Comparison of ENCODE assay signal across 24 mouse cellular contexts in genomic region chr7:36309761-36310605, GRCm38 (mm10).
DNase-seq lines count a peak whose midpoint lies in the region; ATAC-seq and TF ChIP-seq lines count a peak whose summit lies in the region.
"Had no signal": no experiment of that assay in that cellular context is flagged by ENCODE, and none has a peak within 500 bp of the region (broad histone marks: within the 10 kb centered on the region; RNA-seq: fewer than 3 reads in every experiment).

No protein-coding gene starts in this region.

- no peak overlapping the region for H3K27ac ChIP-seq in embryonic facial prominence, embryonic 14.5 days (replicated peaks; ENCODE audit: low read depth, low read length)
- H3K27ac ChIP-seq in embryonic facial prominence, embryonic 10.5 days (replicated peaks), result no peak overlapping the region
- 0 out of 2 replicates have a peak overlapping the region, but pooled peaks have one; percentile 4 for H3K27ac ChIP-seq in heart, postnatal 0 days (ENCODE audit: low read depth)
- no peak overlapping the region for H3K27ac ChIP-seq in stomach, postnatal 0 days (replicated peaks)
- no peak overlapping the region for H3K27ac ChIP-seq in neural tube, embryonic 15.5 days (replicated peaks)
- H3K27ac ChIP-seq: embryonic facial prominence, embryonic 13.5 days; forebrain, embryonic 10.5 days; hindbrain, embryonic 10.5 days; limb, embryonic 10.5 days; liver, embryonic 12.5 days; macrophage; midbrain, embryonic 10.5 days had no signal

- H3K4me3 ChIP-seq in embryonic facial prominence, embryonic 14.5 days (ENCODE audit: low read depth, low read length), result no peak overlapping the region
- no peak overlapping the region for H3K4me3 ChIP-seq in embryonic facial prominence, embryonic 10.5 days
- no peak overlapping the region for H3K4me3 ChIP-seq in heart, postnatal 0 days (ENCODE audit: low read depth, low read length)
- no peak overlapping the region for H3K4me3 ChIP-seq in stomach, postnatal 0 days (ENCODE audit: low read depth, low read length)
- H3K4me3 ChIP-seq in neural tube, embryonic 15.5 days (replicated peaks), result no peak overlapping the region
- H3K4me3 ChIP-seq: embryonic facial prominence, embryonic 13.5 days; forebrain, embryonic 10.5 days; hindbrain, embryonic 10.5 days; limb, embryonic 10.5 days; liver, embryonic 12.5 days; midbrain, embryonic 10.5 days had no signal

- H3K4me2 ChIP-seq in embryonic facial prominence, embryonic 14.5 days (ENCODE audit: low read depth, low read length), result no peak overlapping the region
- no peak overlapping the region for H3K4me2 ChIP-seq in heart, postnatal 0 days (ENCODE audit: low read depth, low read length)
- H3K4me2 ChIP-seq in stomach, postnatal 0 days (replicated peaks; ENCODE audit: low read depth), result no peak overlapping the region
- no peak overlapping the region for H3K4me2 ChIP-seq in neural tube, embryonic 15.5 days
- H3K4me2 ChIP-seq: embryonic facial prominence, embryonic 13.5 days; liver, embryonic 12.5 days; lung, embryonic 14.5 days had no signal

- no peak for TF ChIP-seq CTCF in heart, postnatal 0 days (IDR thresholded peaks at IDR 0.05; ENCODE audit: low read depth)
- 0 out of 2 replicates have a peak, but pooled peaks have one; percentile 4 for TF ChIP-seq CTCF in stomach, postnatal 0 days (IDR thresholded peaks at IDR 0.05; ENCODE audit: low read depth)

- ATAC-seq in embryonic facial prominence, embryonic 14.5 days (ENCODE audit: low read depth), result no peak
- ATAC-seq in heart, postnatal 0 days (ENCODE audit: insufficient read depth, low read depth), result peak; percentile 41; the same call in 1 of the 2 replicates
- ATAC-seq in stomach, postnatal 0 days (ENCODE audit: low FRiP score, low TSS enrichment), result peak; percentile 61; the same call in 1 of the 2 replicates
- ATAC-seq in neural tube, embryonic 15.5 days (ENCODE audit: low FRiP score), result no peak
- ATAC-seq: liver, embryonic 12.5 days had no signal

- WGBS in embryonic facial prominence, embryonic 14.5 days, result 89% methylated on average over 5 of the region's 5 CpGs
- WGBS in embryonic facial prominence, embryonic 10.5 days, result 91% methylated on average over 5 of the region's 5 CpGs
- WGBS in heart, postnatal 0 days, result 75% methylated on average over 5 of the region's 5 CpGs
- 86% methylated on average over 5 of the region's 5 CpGs for WGBS in stomach, postnatal 0 days
- WGBS in neural tube, embryonic 15.5 days, result 93% methylated on average over 5 of the region's 5 CpGs

- no peaks in the 10 kb centered on the region for H3K9me3 ChIP-seq in embryonic facial prominence, embryonic 14.5 days (ENCODE audit: control insufficient read depth, low read length)
- H3K9me3 ChIP-seq in embryonic facial prominence, embryonic 10.5 days, result no peaks in the 10 kb centered on the region
- no peaks in the 10 kb centered on the region for H3K9me3 ChIP-seq in heart, postnatal 0 days (replicated peaks; ENCODE audit: control insufficient read depth, low read length)
- no peaks in the 10 kb centered on the region for H3K9me3 ChIP-seq in stomach, postnatal 0 days (ENCODE audit: control insufficient read depth, low read length)
- H3K9me3 ChIP-seq in neural tube, embryonic 15.5 days (replicated peaks), result no peaks in the 10 kb centered on the region
- H3K9me3 ChIP-seq: embryonic facial prominence, embryonic 13.5 days; forebrain, embryonic 10.5 days; hindbrain, embryonic 10.5 days; limb, embryonic 10.5 days; liver, embryonic 12.5 days; midbrain, embryonic 10.5 days had no signal

- no peaks in the 10 kb centered on the region for H3K36me3 ChIP-seq in embryonic facial prominence, embryonic 14.5 days (ENCODE audit: control insufficient read depth, insufficient read depth, low read length)
- no peaks in the 10 kb centered on the region for H3K36me3 ChIP-seq in embryonic facial prominence, embryonic 10.5 days (replicated peaks)
- no peaks in the 10 kb centered on the region for H3K36me3 ChIP-seq in heart, postnatal 0 days (replicated peaks; ENCODE audit: control insufficient read depth, insufficient read depth, low read length)
- no peaks in the 10 kb centered on the region for H3K36me3 ChIP-seq in stomach, postnatal 0 days (ENCODE audit: control insufficient read depth, insufficient read depth, low read length)
- H3K36me3 ChIP-seq in neural tube, embryonic 15.5 days, result no peaks in the 10 kb centered on the region
- H3K36me3 ChIP-seq: embryonic facial prominence, embryonic 13.5 days; forebrain, embryonic 10.5 days; hindbrain, embryonic 10.5 days; limb, embryonic 10.5 days; liver, embryonic 12.5 days; midbrain, embryonic 10.5 days had no signal

- DNase-seq in embryonic facial prominence, embryonic 14.5 days (ENCODE audit: low spot score), result peak; percentile 22
- no peak for DNase-seq in embryonic facial prominence, embryonic 10.5 days (ENCODE audit: low spot score)
- peak; percentile 22 for DNase-seq in urinary bladder, postnatal 14 days (ENCODE audit: low spot score)
- DNase-seq in urinary bladder, adult 2 months (ENCODE audit: low spot score), result no peak
- DNase-seq in heart, postnatal 0 days (ENCODE audit: low spot score), result peak; percentile 26
- no peak for DNase-seq in stomach, postnatal 0 days (ENCODE audit: low spot score)
- DNase-seq in embryo, embryonic 10.5 days (ENCODE audit: low spot score), result no peak
- DNase-seq: adrenal gland, adult 2 months; cerebellum, adult 9-10 months; kidney, adult 8-10 months; kidney, postnatal 4 days; layer of hippocampus, adult 9-11 months; lung, embryonic 14.5 days; retina, postnatal 1 day; right cerebral cortex, postnatal 4 days; thymus, adult 18-20 months had no signal

- TF ChIP-seq EP300 in heart, postnatal 0 days (IDR thresholded peaks at IDR 0.05; ENCODE audit: low read depth), result no peak
- no peak for TF ChIP-seq EP300 in stomach, postnatal 0 days (optimal IDR thresholded peaks at IDR 0.05)

- H3K4me1 ChIP-seq in embryonic facial prominence, embryonic 14.5 days (ENCODE audit: control insufficient read depth, insufficient read depth, low read length), result no peaks in the 10 kb centered on the region
- H3K4me1 ChIP-seq in embryonic facial prominence, embryonic 10.5 days, result peaks cover 6% of the 10 kb centered on the region; the same call in 1 of the 2 replicates
- no peaks in the 10 kb centered on the region for H3K4me1 ChIP-seq in heart, postnatal 0 days (ENCODE audit: control insufficient read depth, insufficient read depth)
- H3K4me1 ChIP-seq in stomach, postnatal 0 days (replicated peaks; ENCODE audit: control insufficient read depth, insufficient read depth), result no peaks in the 10 kb centered on the region
- H3K4me1 ChIP-seq in neural tube, embryonic 15.5 days, result peaks cover 4% of the 10 kb centered on the region
- H3K4me1 ChIP-seq: forebrain, embryonic 10.5 days; hindbrain, embryonic 10.5 days; liver, embryonic 12.5 days; midbrain, embryonic 10.5 days had no signal

- no peaks in the 10 kb centered on the region for H3K27me3 ChIP-seq in embryonic facial prominence, embryonic 14.5 days (replicated peaks; ENCODE audit: control insufficient read depth, insufficient read depth, low read length)
- H3K27me3 ChIP-seq in embryonic facial prominence, embryonic 10.5 days (replicated peaks; ENCODE audit: low read depth, poor library complexity, severe bottlenecking), result no peaks in the 10 kb centered on the region
- H3K27me3 ChIP-seq in heart, postnatal 0 days (ENCODE audit: control insufficient read depth, insufficient read depth, low read length), result no peaks in the 10 kb centered on the region
- H3K27me3 ChIP-seq in stomach, postnatal 0 days (ENCODE audit: control insufficient read depth, insufficient read depth, low read length), result no peaks in the 10 kb centered on the region
- no peaks in the 10 kb centered on the region for H3K27me3 ChIP-seq in neural tube, embryonic 15.5 days (replicated peaks)
- H3K27me3 ChIP-seq: embryonic facial prominence, embryonic 13.5 days; liver, embryonic 12.5 days had no signal

- no peak overlapping the region for H3K9ac ChIP-seq in embryonic facial prominence, embryonic 14.5 days (ENCODE audit: low read depth, low read length)
- H3K9ac ChIP-seq in heart, postnatal 0 days (replicated peaks; ENCODE audit: low read depth, low read length), result no peak overlapping the region
- H3K9ac ChIP-seq in stomach, postnatal 0 days (ENCODE audit: low read length), result no peak overlapping the region
- H3K9ac ChIP-seq in neural tube, embryonic 15.5 days (replicated peaks), result no peak overlapping the region
- H3K9ac ChIP-seq: embryonic facial prominence, embryonic 13.5 days; liver, embryonic 12.5 days; lung, embryonic 14.5 days had no signal

Comparison
In these comparisons a context has a peak if more than half of its experiments do, and no peak if none do; other contexts are left out.
1. DNase-seq: peak in embryonic facial prominence, embryonic 14.5 days (single experiment), urinary bladder, postnatal 14 days (single experiment) and heart, postnatal 0 days (single experiment); none in embryonic facial prominence, embryonic 10.5 days (single experiment), urinary bladder, adult 2 months (single experiment), stomach, postnatal 0 days (single experiment) and embryo, embryonic 10.5 days (single experiment).
2. ATAC-seq: peak in heart, postnatal 0 days (single experiment) and stomach, postnatal 0 days (single experiment); none in embryonic facial prominence, embryonic 14.5 days (single experiment) and neural tube, embryonic 15.5 days (single experiment).